Mouse (Mus musculus) heart, adult 11 months (tissue): ENCODE results near the gene Ift52.

Experiments used
- DNase-seq: peaks from one replicate; pipeline ENCODE4 v3.0.0; 2022

Gene Ift52

DNA sequence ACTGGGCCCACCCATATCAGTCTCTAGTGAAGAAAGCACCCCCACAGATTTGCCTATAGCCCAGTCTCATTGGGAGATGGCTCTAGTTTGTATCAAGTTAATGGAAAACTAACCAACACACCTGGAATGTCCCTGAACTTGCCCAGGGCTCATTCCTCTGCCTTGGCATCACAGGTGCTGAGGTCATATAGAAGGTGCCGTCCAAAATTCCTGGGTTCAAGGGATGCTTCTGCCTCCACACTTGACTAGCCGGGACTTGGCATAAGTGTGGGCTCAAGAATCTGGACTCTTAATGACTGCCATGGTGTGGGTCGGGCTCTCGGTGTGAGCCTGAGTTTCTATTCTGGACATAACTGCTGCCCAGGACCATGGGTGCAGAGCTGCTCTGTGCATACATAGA is 61.9 kb downstream of the Ift52 start:
- DNase-seq: no peak

DNA sequence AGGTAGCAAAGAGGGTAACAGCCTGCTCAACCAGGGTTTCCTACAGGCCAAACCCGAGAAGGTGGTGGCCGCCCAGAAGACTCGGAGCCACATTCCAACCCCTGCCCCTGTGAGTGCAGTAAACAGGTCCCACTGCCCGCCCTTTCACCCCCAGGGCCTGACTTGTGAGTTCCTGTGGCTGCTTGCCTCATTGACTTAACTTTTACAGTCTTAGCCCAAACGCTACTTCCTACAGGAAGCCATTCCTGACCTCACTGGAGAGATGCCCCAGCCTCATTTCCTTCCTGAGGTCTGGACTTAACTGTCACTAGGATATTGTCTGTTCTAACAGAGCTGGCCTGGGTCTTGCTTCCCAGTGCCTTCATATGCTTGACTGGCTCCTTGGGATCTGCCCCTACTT is 65.4 kb downstream of the Ift52 start:
- no peak for DNase-seq

DNA sequence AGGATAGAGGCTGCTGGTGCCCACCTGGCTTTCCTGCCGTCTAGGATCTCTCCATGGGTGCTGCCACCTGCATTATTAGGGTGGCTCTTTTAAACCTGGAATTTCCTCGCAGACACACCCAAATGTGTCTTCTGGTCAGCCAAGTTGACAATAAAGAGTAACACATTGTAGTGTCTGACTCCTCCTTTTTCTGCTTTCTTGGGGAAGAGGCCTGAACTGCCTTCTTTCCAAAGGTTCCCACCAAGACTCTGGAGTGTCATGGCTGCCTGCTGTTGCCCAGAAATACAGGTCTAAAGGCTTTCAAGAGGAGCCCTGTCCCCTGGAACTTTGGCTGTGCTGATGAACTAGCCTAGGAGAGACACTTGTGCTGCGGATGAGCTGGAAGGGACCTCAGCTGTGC is 67.4 kb downstream of the Ift52 start:
- no peak for DNase-seq

DNA sequence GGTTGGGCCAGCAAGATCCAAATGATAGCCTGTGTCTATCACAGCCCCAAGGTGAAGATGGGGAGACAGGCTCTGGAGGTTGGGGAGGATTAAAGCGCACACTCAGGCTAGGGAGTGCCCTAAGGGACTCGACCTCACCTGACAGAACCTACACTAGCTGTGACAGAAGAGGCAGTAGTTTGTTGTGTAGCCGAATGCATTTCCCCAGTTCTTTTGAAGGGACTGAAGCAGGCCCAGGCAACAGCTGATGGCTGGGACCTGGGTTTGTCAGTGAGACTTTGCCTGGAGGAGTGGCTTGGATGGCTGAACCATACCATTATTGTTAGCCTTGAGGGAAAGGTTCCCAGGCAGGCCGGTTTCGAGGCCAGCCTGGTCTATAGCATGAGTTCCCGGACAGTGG is 67.9 kb downstream of the Ift52 start:
- DNase-seq: no peak

DNA sequence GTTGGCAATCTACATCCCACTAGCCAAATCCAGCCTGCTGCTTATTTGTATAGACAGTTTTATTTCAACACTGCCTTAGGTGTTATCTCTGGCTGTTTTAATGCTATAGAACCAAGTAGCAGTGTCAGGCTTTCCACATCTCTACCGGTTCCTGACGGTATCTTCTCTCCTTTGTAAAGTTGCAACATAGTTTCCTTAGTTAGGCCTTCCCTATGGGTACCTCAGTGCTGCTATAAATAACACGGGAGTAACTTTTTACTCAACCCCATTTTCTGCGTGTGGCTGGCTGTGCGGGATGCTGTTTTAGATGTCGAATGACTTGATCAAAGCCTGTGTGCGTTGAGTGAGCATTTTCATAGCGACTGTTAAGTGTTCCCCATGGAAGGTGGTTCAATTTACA is 69.4 kb downstream of the Ift52 start:
- DNase-seq: no peak

DNA sequence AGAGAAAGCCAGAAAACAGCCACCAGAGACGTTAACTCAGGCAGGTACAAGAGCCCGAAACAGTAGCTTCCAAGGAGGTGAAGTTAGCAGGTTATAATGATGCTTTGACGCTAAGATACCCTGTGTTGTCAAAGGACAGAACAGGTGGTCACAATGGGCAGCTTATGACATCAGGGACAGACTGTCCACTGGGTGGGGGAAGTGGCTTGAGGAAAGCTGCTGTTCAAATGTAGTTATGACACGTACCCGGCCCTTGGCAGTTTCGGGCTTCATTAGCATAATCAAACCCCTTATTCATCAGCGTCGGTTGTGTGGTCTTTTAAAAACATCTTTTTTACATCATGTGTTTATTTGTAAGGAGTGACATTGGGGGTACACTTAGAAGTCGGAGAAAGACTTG is 70.6 kb downstream of the Ift52 start, which contains the start of gene Gtsf1l:
Gene Gtsf1l, minus strand, starts transcription at position 128 of the 400 bp plus-strand sequence.
- no peak for DNase-seq

DNA sequence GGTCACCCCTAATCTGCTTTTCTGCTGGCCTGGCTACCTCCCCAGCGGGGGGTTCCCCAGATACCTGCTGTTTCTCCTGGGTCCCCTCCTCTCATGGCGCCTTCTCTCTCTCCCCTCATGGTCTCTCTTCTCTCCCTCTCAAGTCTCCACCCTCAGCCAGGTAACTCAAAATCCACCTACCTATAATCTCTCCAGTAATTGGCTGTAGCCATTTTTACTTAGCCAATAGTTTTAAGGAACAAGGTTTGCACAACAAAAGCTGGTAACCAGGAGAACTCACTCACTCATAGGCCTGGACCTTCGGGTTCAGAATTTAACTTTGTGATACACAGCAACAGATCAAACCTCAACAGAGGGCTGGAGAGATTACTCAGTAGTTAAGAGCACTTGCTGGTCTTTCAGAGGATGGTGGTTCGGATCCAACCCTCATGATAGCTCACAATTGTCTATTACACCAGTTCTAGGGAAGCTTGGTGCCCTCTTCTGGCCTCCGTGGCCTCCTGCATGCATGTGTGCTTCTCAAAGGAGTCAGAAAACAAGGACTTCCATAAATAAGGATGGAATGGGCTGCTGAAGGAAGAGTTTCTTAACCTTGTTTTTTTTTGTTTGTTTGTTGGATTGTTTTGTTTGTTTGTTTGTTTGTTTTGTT is 72.4 kb downstream of the Ift52 start:
- DNase-seq: no peak

DNA sequence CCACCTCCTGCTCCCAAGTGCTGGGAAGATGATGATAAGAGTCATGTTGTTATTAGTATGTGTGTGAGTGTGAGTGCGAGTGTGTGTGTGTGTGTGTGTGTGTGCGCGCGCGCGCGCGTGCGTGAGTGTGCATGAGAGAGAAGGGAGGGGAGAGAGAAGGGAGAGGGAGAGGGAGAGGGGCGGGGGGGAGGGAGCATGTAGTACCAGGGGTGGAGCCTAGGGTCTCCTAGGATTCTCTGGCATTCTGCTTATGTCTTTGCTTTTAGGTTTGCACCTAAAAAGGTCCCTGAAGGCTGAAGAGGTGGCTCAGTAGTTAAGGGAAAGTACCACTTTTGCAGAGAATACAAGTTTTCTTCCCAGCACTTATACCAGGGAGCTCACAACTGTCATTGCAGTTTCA is 77.8 kb downstream of the Ift52 start:
- no peak for DNase-seq
